Mouse (Mus musculus): Measurements from ENCODE around the gene F2rl2. TPM values are rescaled to one million over a fixed set of nuclear protein-coding genes. Genes with fewer than 3 reads are reported as not detected.

F2rl2 gene
- polyA plus RNA-seq, 1 experiment from 2014 or later = 0.38 TPM

- WGBS = 90% methylated on average over 1 of the region's 1 CpGs
- Histone ChIP-seq H3K36me3 (ENCODE audit: control insufficient read depth, insufficient read depth, low read length) (no peaks in the 10 kb centered on the region), H3K9me3 (ENCODE audit: control insufficient read depth, low read length) (no peaks in the 10 kb centered on the region), H3K4me1 (ENCODE audit: control insufficient read depth, insufficient read depth, low read length) (no peaks in the 10 kb centered on the region), H3K9ac (ENCODE audit: low read depth, low read length) (no peak overlapping the region), H3K4me2 (ENCODE audit: low read depth, low read length) (no peak overlapping the region), H3K27me3 (replicated peaks; ENCODE audit: control insufficient read depth, insufficient read depth, low read length) (no peaks in the 10 kb centered on the region), H3K27ac (ENCODE audit: low read length) (no peak overlapping the region), H3K4me3 (ENCODE audit: low read length) (no peak overlapping the region)
- no peak for ATAC-seq
Observed at GRCm38 (mm10) chr13:95688576-95688975, 8.1 kb upstream of the F2rl2 start.

- no peak for ATAC-seq
- no peaks in the 10 kb centered on the region for H3K27me3 ChIP-seq (replicated peaks; ENCODE audit: control insufficient read depth, insufficient read depth, low read length)
Observed at GRCm38 (mm10) chr13:95692201-95692600, 4.5 kb upstream of the F2rl2 start.

GRCm38 (mm10) chr13:95696120-95696653 is 466 bp upstream of the F2rl2 start:
- no peak for ATAC-seq
- 93% methylated on average over 9 of the region's 9 CpGs for WGBS
- Histone ChIP-seq H3K4me1 (ENCODE audit: control insufficient read depth, insufficient read depth, low read length) (no peaks in the 10 kb centered on the region), H3K27me3 (replicated peaks; ENCODE audit: control insufficient read depth, insufficient read depth, low read length) (no peaks in the 10 kb centered on the region), H3K27ac (ENCODE audit: low read length) (no peak overlapping the region), H3K4me2 (ENCODE audit: low read depth, low read length) (no peak overlapping the region), H3K36me3 (ENCODE audit: control insufficient read depth, insufficient read depth, low read length) (no peaks in the 10 kb centered on the region), H3K4me3 (ENCODE audit: low read length) (no peak overlapping the region), H3K9ac (ENCODE audit: low read depth, low read length) (no peak overlapping the region), H3K9me3 (ENCODE audit: control insufficient read depth, low read length) (no peaks in the 10 kb centered on the region)

More at GRCm38 (mm10) chr13:95692201-95692600, 4.5 kb upstream of the F2rl2 start:
- H3K9me3 ChIP-seq (ENCODE audit: control insufficient read depth, low read length) = no peaks in the 10 kb centered on the region
- no peaks in the 10 kb centered on the region for H3K4me1 ChIP-seq (ENCODE audit: control insufficient read depth, insufficient read depth, low read length)
- H3K27ac ChIP-seq (ENCODE audit: low read length) = no peak overlapping the region
- H3K4me3 ChIP-seq (ENCODE audit: low read length) = no peak overlapping the region
- H3K36me3 ChIP-seq (ENCODE audit: control insufficient read depth, insufficient read depth, low read length) = no peaks in the 10 kb centered on the region
- no peak overlapping the region for H3K9ac ChIP-seq (ENCODE audit: low read depth, low read length)
- no peak overlapping the region for H3K4me2 ChIP-seq (ENCODE audit: low read depth, low read length)
- WGBS = 77% methylated on average over 8 of the region's 8 CpGs

GRCm38 (mm10) chr13:95697874-95698273 is 1.2 kb downstream of the F2rl2 start:
- ATAC-seq = no peak
- WGBS = 40% methylated on average over 6 of the region's 6 CpGs
- H3K9me3 ChIP-seq (ENCODE audit: control insufficient read depth, low read length) = no peaks in the 10 kb centered on the region
- no peak overlapping the region for H3K27ac ChIP-seq (ENCODE audit: low read length)
- no peaks in the 10 kb centered on the region for H3K4me1 ChIP-seq (ENCODE audit: control insufficient read depth, insufficient read depth, low read length)
- H3K36me3 ChIP-seq (ENCODE audit: control insufficient read depth, insufficient read depth, low read length) = no peaks in the 10 kb centered on the region
- H3K27me3 ChIP-seq (replicated peaks; ENCODE audit: control insufficient read depth, insufficient read depth, low read length) = no peaks in the 10 kb centered on the region
- no peak overlapping the region for H3K4me2 ChIP-seq (ENCODE audit: low read depth, low read length)
- H3K4me3 ChIP-seq (ENCODE audit: low read length) = no peak overlapping the region
- no peak overlapping the region for H3K9ac ChIP-seq (ENCODE audit: low read depth, low read length)

- 68% methylated on average over 5 of the region's 5 CpGs for WGBS
- Histone ChIP-seq H3K4me3 (ENCODE audit: low read length) (no peak overlapping the region), H3K9me3 (ENCODE audit: control insufficient read depth, low read length) (no peaks in the 10 kb centered on the region), H3K27ac (ENCODE audit: low read length) (no peak overlapping the region), H3K27me3 (replicated peaks; ENCODE audit: control insufficient read depth, insufficient read depth, low read length) (no peaks in the 10 kb centered on the region), H3K4me1 (ENCODE audit: control insufficient read depth, insufficient read depth, low read length) (peaks cover 5% of the 10 kb centered on the region; the same call in 1 of the 2 replicates), H3K36me3 (ENCODE audit: control insufficient read depth, insufficient read depth, low read length) (no peaks in the 10 kb centered on the region), H3K9ac (ENCODE audit: low read depth, low read length) (no peak overlapping the region), H3K4me2 (ENCODE audit: low read depth, low read length) (no peak overlapping the region)
- no peak for ATAC-seq
Observed at GRCm38 (mm10) chr13:95703376-95703775, 6.7 kb downstream of the F2rl2 start.

GRCm38 (mm10) chr13:95705589-95705988 is 8.9 kb downstream of the F2rl2 start:
- H3K4me1 ChIP-seq (ENCODE audit: control insufficient read depth, insufficient read depth, low read length) = peaks cover 5% of the 10 kb centered on the region; the same call in 1 of the 2 replicates
- H3K4me2 ChIP-seq (ENCODE audit: low read depth, low read length) = no peak overlapping the region
- ATAC-seq = peak; percentile 77
- H3K36me3 ChIP-seq (ENCODE audit: control insufficient read depth, insufficient read depth, low read length) = no peaks in the 10 kb centered on the region
- no peak overlapping the region for H3K9ac ChIP-seq (ENCODE audit: low read depth, low read length)
- no peak overlapping the region for H3K4me3 ChIP-seq (ENCODE audit: low read length)
- H3K9me3 ChIP-seq (ENCODE audit: control insufficient read depth, low read length) = no peaks in the 10 kb centered on the region
- 60% methylated on average over 6 of the region's 6 CpGs for WGBS
- no peaks in the 10 kb centered on the region for H3K27me3 ChIP-seq (replicated peaks; ENCODE audit: control insufficient read depth, insufficient read depth, low read length)
- H3K27ac ChIP-seq (ENCODE audit: low read length) = no peak overlapping the region

GRCm38 (mm10) chr13:95712054-95712453 is 15.4 kb downstream of the F2rl2 start:
- no peaks in the 10 kb centered on the region for H3K4me1 ChIP-seq (ENCODE audit: control insufficient read depth, insufficient read depth, low read length)
- ATAC-seq = no peak
- no peak overlapping the region for H3K27ac ChIP-seq (ENCODE audit: low read length)
- H3K9me3 ChIP-seq (ENCODE audit: control insufficient read depth, low read length) = no peaks in the 10 kb centered on the region
- no peak overlapping the region for H3K4me2 ChIP-seq (ENCODE audit: low read depth, low read length)
- no peaks in the 10 kb centered on the region for H3K27me3 ChIP-seq (replicated peaks; ENCODE audit: control insufficient read depth, insufficient read depth, low read length)
- H3K4me3 ChIP-seq (ENCODE audit: low read length) = no peak overlapping the region
- no peak overlapping the region for H3K9ac ChIP-seq (ENCODE audit: low read depth, low read length)
- no peaks in the 10 kb centered on the region for H3K36me3 ChIP-seq (ENCODE audit: control insufficient read depth, insufficient read depth, low read length)

GRCm38 (mm10) chr13:95712570-95713268 is 16.1 kb downstream of the F2rl2 start:
- no peak for ATAC-seq
- whole genome bisulfite sequencing = 87% methylated on average over 9 of the region's 9 CpGs
- H3K27me3 ChIP-seq (replicated peaks; ENCODE audit: control insufficient read depth, insufficient read depth, low read length) = no peaks in the 10 kb centered on the region

GRCm38 (mm10) chr13:95714271-95714975 is 17.8 kb downstream of the F2rl2 start:
- Histone ChIP-seq H3K27me3 (replicated peaks; ENCODE audit: control insufficient read depth, insufficient read depth, low read length) (no peaks in the 10 kb centered on the region), H3K27ac (ENCODE audit: low read length) (no peak overlapping the region), H3K4me1 (ENCODE audit: control insufficient read depth, insufficient read depth, low read length) (no peaks in the 10 kb centered on the region), H3K9ac (ENCODE audit: low read depth, low read length) (no peak overlapping the region), H3K9me3 (ENCODE audit: control insufficient read depth, low read length) (no peaks in the 10 kb centered on the region), H3K4me2 (ENCODE audit: low read depth, low read length) (no peak overlapping the region), H3K36me3 (ENCODE audit: control insufficient read depth, insufficient read depth, low read length) (no peaks in the 10 kb centered on the region), H3K4me3 (ENCODE audit: low read length) (no peak overlapping the region)
- no peak for ATAC-seq
- 67% methylated on average over 3 of the region's 3 CpGs for WGBS

More at GRCm38 (mm10) chr13:95712570-95713268, 16.1 kb downstream of the F2rl2 start:
- Histone ChIP-seq H3K27ac (ENCODE audit: low read length) (no peak overlapping the region), H3K4me1 (ENCODE audit: control insufficient read depth, insufficient read depth, low read length) (no peaks in the 10 kb centered on the region), H3K9ac (ENCODE audit: low read depth, low read length) (no peak overlapping the region), H3K36me3 (ENCODE audit: control insufficient read depth, insufficient read depth, low read length) (no peaks in the 10 kb centered on the region), H3K4me2 (ENCODE audit: low read depth, low read length) (no peak overlapping the region), H3K4me3 (ENCODE audit: low read length) (no peak overlapping the region), H3K9me3 (ENCODE audit: control insufficient read depth, low read length) (no peaks in the 10 kb centered on the region)

All from intestine, embryonic 16.5 days (tissue).